Mouse (Mus musculus) embryonic facial prominence, embryonic 14.5 days (tissue): Measurements from ENCODE around the gene Wnt3a. TPM values are rescaled to one million over a fixed set of nuclear protein-coding genes. Genes with fewer than 3 reads are reported as not detected.

Experiments
- ATAC-seq: fragments of 200-750 bp; cut with Nextera tagmentation; 2 replicates; pipeline ENCODE4 v1.8.0; 2017; ENCODE audit warnings: low read depth, moderate number of reproducible peaks, moderate TSS enrichment
- DNase-seq: peaks from one replicate; pipeline ENCODE4 v3.0.0-alpha.2; 2015; ENCODE audit warnings: low spot score
- H3K27ac ChIP-seq: fragments of 300-500 bp; sonication (generic); replicated peaks from 2 replicates; pipeline ENCODE4 v1.5.1; 2014; ENCODE audit warnings: low read depth, mild to moderate bottlenecking, low read length, moderate library complexity
- H3K27me3 ChIP-seq: fragments of 300-500 bp; sonication (generic); replicated peaks from 2 replicates; pipeline ENCODE4 v1.6.1; 2014; ENCODE audit warnings: low read length; ENCODE audit not compliant: control insufficient read depth, insufficient read depth
- H3K36me3 ChIP-seq: fragments of 300-500 bp; sonication (generic); 2 replicates; pipeline ENCODE4 v1.6.1; 2014; ENCODE audit warnings: low read length, mixed read lengths; ENCODE audit not compliant: control insufficient read depth, insufficient read depth
- H3K4me1 ChIP-seq: fragments of 300-500 bp; sonication (generic); 2 replicates; pipeline ENCODE4 v1.6.1; 2014; ENCODE audit warnings: antibody characterized with exemption, low read length; ENCODE audit not compliant: control insufficient read depth, insufficient read depth
- H3K4me2 ChIP-seq: fragments of 300-500 bp; sonication (generic); 2 replicates; pipeline ENCODE4 v1.6.1; 2014; ENCODE audit warnings: low read depth, mild to moderate bottlenecking, low read length, moderate library complexity, mixed read lengths
- H3K4me3 ChIP-seq: fragments of 300-500 bp; sonication (generic); 2 replicates; pipeline ENCODE4 v1.5.1; 2014; ENCODE audit warnings: low read depth, mild to moderate bottlenecking, low read length
- H3K9ac ChIP-seq: fragments of 300-500 bp; sonication (generic); 2 replicates; pipeline ENCODE4 v1.6.1; 2014; ENCODE audit warnings: low read depth, mild to moderate bottlenecking, low read length, moderate library complexity, mixed read lengths
- H3K9me3 ChIP-seq: fragments of 300-500 bp; sonication (generic); 2 replicates; pipeline ENCODE4 v1.6.1; 2016; ENCODE audit warnings: low read length; ENCODE audit not compliant: control insufficient read depth
- whole genome bisulfite sequencing: fragments of 180-500 bp; shearing (Covaris S2); extraction: QIAGEN DNeasy Blood & Tissue Kit; methylation state at CpG from one replicate; pipeline ENCODE4 v1.1.7; 2014; 5-methylcytosine and 5-hydroxymethylcytosine counted together
- polyA plus RNA-seq: library from polyadenylated mRNA; unstranded; fragments of >200 nt; fragmentation: Nextera tagmentation; extraction: Ambion mirVana; gene quantifications from 2 replicates; pipeline ENCODE4 v1.2.1, GENCODE M21; 2014

Gene Wnt3a
- polyA plus RNA-seq, 1 experiment from 2014 or later, result 0.78 TPM

DNA sequence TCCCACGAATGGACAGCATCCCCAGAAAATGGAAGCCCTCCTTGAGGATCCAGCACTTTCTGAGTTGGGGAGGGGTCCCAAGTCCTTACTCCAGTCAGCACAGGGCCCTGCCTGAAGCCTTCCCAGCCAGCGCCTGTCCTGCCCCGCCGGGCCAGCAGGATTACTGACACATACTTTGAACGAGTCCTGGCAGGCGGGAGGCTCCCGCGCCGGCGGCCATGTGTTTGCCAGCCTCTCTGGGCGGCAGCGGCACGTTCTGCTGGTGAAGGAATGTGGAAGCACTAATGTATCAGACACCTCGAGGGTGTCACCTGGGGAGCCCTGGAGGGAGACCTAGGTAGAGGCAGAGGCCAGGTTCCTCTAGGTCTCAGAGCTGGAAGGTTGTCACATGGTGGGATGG is 6.4 kb downstream of the Wnt3a start:
- Histone ChIP-seq H3K4me3 (no peak overlapping the region), H3K27ac (no peak overlapping the region), H3K4me1 (peaks cover 2% of the 10 kb centered on the region; the same call in 1 of the 2 replicates), H3K9ac (no peak overlapping the region), H3K4me2 (no peak overlapping the region), H3K36me3 (no peaks in the 10 kb centered on the region), H3K27me3 (peaks cover 51% of the 10 kb centered on the region), H3K9me3 (no peaks in the 10 kb centered on the region)
- WGBS, result 24% methylated on average over 14 of the region's 14 CpGs
- DNase-seq, result peak; percentile 51
- ATAC-seq, result 0 out of 2 replicates have a peak, but pooled peaks have one; percentile 41

GRCm38 (mm10) chr11:59282933-59283332 is 7.6 kb downstream of the Wnt3a start:
- H3K27me3 ChIP-seq, result peaks cover 45% of the 10 kb centered on the region
- no peaks in the 10 kb centered on the region for H3K36me3 ChIP-seq
- H3K27ac ChIP-seq, result no peak overlapping the region
- WGBS, result 53% methylated on average over 10 of the region's 10 CpGs
- no peaks in the 10 kb centered on the region for H3K4me1 ChIP-seq
- H3K4me2 ChIP-seq, result no peak overlapping the region
- H3K9ac ChIP-seq, result no peak overlapping the region
- DNase-seq (peak; percentile 64), ATAC-seq (0 out of 2 replicates have a peak, but pooled peaks have one; percentile 44)
- no peak overlapping the region for H3K4me3 ChIP-seq
- H3K9me3 ChIP-seq, result no peaks in the 10 kb centered on the region

GRCm38 (mm10) chr11:59282111-59282510 is 8.4 kb downstream of the Wnt3a start:
- Histone ChIP-seq H3K27ac (no peak overlapping the region), H3K36me3 (no peaks in the 10 kb centered on the region), H3K4me2 (no peak overlapping the region), H3K27me3 (peaks cover 37% of the 10 kb centered on the region), H3K4me3 (no peak overlapping the region), H3K4me1 (no peaks in the 10 kb centered on the region), H3K9me3 (no peaks in the 10 kb centered on the region), H3K9ac (no peak overlapping the region; the same call in 1 of the 2 replicates)
- no peak for ATAC-seq
- DNase-seq, result no peak
- WGBS, result 57% methylated on average over 5 of the region's 5 CpGs

DNA sequence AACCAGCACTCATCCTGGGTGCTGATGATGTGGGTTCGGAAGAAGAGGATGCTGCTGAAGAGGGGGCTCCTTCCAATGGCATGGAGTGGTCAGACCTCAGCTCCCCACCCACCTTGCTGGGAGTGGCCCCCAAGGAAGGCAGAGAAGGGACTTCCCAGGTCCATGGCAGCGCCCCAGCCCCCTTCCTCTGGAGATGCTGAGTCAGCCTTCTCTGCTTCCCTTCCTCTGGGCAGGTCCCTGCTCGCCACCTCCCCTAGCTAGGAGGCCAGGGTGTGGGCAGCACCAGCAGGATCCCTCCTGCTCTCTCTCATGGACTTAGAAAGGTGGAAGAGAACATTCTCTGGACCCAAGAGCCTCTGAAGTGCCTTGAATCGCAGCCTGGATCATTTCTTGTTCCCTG is 12.5 kb downstream of the Wnt3a start:
- Histone ChIP-seq H3K9ac (no peak overlapping the region), H3K4me3 (no peak overlapping the region), H3K36me3 (no peaks in the 10 kb centered on the region), H3K4me2 (no peak overlapping the region), H3K4me1 (no peaks in the 10 kb centered on the region), H3K27ac (no peak overlapping the region), H3K9me3 (no peaks in the 10 kb centered on the region), H3K27me3 (0 out of 2 replicates have a peak, but pooled peaks cover 9% of the 10 kb centered on the region)
- WGBS, result 79% methylated on average over 3 of the region's 4 CpGs
- DNase-seq (no peak), ATAC-seq (no peak)

DNA sequence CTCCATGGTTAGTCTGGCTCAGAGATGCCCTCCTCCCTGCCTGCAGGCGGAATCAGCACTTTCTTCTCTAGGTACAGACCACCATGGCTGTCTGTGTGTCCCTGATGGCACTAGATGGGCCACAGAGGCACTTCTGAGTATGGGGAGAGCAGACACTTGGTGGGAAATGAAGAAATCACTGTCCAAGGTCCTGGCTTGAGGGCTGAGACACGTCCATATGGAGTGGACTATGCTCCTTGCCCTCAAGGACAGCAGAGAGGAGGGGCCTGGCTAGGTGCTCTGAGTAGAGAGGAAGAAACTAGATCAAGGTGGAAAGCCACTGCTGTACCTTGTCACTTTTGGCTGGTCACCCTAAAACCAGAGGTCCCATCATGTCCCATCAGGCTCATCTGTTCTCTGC is 13.7 kb downstream of the Wnt3a start:
- 0 out of 2 replicates have a peak, but pooled peaks cover 7% of the 10 kb centered on the region for H3K27me3 ChIP-seq
- no peak for ATAC-seq

DNA sequence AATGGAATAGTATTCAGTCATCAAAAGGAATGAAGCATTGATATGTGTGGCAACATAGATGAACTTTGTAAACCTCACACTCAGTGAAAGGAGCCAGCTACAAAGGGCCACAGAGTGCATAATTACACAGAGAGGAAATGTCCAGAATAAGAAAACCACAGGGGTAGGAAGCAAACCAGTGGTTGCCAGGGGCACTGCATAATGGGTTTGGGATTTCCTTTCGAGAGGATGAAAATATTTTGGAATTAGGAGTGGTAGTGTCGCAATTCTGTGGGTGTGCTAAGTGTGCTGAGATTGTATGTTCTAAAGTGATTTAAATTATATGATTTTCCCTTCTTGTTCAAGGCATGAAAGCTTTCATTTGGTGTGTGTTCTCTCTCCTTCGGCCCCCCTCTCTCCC is 16.4 kb downstream of the Wnt3a start:
- H3K4me1 ChIP-seq, result no peaks in the 10 kb centered on the region
- no peak overlapping the region for H3K27ac ChIP-seq
- ATAC-seq, result no peak
- no peak overlapping the region for H3K4me2 ChIP-seq
- no peaks in the 10 kb centered on the region for H3K9me3 ChIP-seq
- DNase-seq, result no peak
- no peak overlapping the region for H3K9ac ChIP-seq
- H3K27me3 ChIP-seq, result 0 out of 2 replicates have a peak, but pooled peaks cover 7% of the 10 kb centered on the region
- WGBS, result 65% methylated on average over 3 of the region's 3 CpGs
- H3K4me3 ChIP-seq, result no peak overlapping the region
- H3K36me3 ChIP-seq, result no peaks in the 10 kb centered on the region

More for the DNA sequence above, 13.7 kb downstream of the Wnt3a start:
- no peaks in the 10 kb centered on the region for H3K9me3 ChIP-seq
- WGBS, result 25% methylated on average over 2 of the region's 2 CpGs
- H3K4me3 ChIP-seq, result no peak overlapping the region
- H3K27ac ChIP-seq, result no peak overlapping the region
- no peaks in the 10 kb centered on the region for H3K36me3 ChIP-seq
- H3K4me1 ChIP-seq, result no peaks in the 10 kb centered on the region
- H3K9ac ChIP-seq, result no peak overlapping the region
- no peak for DNase-seq
- H3K4me2 ChIP-seq, result no peak overlapping the region

DNA sequence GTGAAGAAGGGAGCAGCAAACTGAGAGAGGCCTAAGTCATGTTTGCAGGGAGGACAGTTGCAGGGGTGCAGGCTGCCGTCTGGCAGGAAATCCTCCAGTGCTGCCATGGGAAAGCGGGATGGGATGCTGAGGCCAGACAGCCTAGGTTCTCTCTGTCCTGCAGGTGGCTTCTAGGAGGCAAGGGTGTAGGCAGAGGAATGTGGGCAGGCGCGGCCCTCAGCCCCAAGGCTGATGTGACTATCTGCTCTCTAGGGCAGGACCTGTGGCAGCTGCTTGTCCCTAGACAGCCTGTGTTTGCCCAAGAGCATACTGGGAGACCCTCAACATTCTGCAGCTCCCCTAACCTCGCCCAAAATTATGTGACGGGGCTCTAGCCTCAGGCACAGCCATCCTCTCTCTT is 23.8 kb downstream of the Wnt3a start:
- Histone ChIP-seq H3K4me2 (no peak overlapping the region), H3K4me3 (no peak overlapping the region), H3K4me1 (peaks cover 8% of the 10 kb centered on the region; the same call in 1 of the 2 replicates), H3K27ac (no peak overlapping the region), H3K9me3 (0 out of 2 replicates have a peak, but pooled peaks cover 4% of the 10 kb centered on the region), H3K9ac (no peak overlapping the region), H3K27me3 (peaks cover 45% of the 10 kb centered on the region), H3K36me3 (no peaks in the 10 kb centered on the region)
- 19% methylated on average over 6 of the region's 6 CpGs for WGBS
- ATAC-seq (no peak), DNase-seq (no peak)

GRCm38 (mm10) chr11:59265154-59265813 is 25.3 kb downstream of the Wnt3a start:
- H3K27me3 ChIP-seq, result peaks cover 45% of the 10 kb centered on the region
- 54% methylated on average over 7 of the region's 8 CpGs for WGBS
- ATAC-seq (no peak), DNase-seq (no peak)
- no peak overlapping the region for H3K4me3 ChIP-seq
- 0 out of 2 replicates have a peak, but pooled peaks cover 4% of the 10 kb centered on the region for H3K9me3 ChIP-seq
- H3K36me3 ChIP-seq, result no peaks in the 10 kb centered on the region
- no peak overlapping the region for H3K9ac ChIP-seq
- H3K27ac ChIP-seq, result no peak overlapping the region
- peaks cover 8% of the 10 kb centered on the region; the same call in 1 of the 2 replicates for H3K4me1 ChIP-seq
- no peak overlapping the region for H3K4me2 ChIP-seq

GRCm38 (mm10) chr11:59264593-59264992 is 26.0 kb downstream of the Wnt3a start:
- Histone ChIP-seq H3K36me3 (no peaks in the 10 kb centered on the region), H3K27ac (no peak overlapping the region), H3K9ac (peak overlapping the region; percentile 72), H3K27me3 (peaks cover 45% of the 10 kb centered on the region), H3K4me2 (peak overlapping the region; percentile 89), H3K4me3 (peak overlapping the region; percentile 57), H3K4me1 (peaks cover 8% of the 10 kb centered on the region; the same call in 1 of the 2 replicates), H3K9me3 (0 out of 2 replicates have a peak, but pooled peaks cover 4% of the 10 kb centered on the region)
- 5% methylated on average over 8 of the region's 8 CpGs for WGBS
- no peak for ATAC-seq
- DNase-seq, result peak; percentile 16
